Mouse (Mus musculus) heart, embryonic 14.5 days (tissue): ENCODE data around the gene Cdk2ap2. TPM values are rescaled to one million over a fixed set of nuclear protein-coding genes. Genes with fewer than 3 reads are reported as not detected.

Source experiments
- ATAC-seq: fragments of 200-750 bp; cut with Nextera tagmentation; 2 replicates; pipeline ENCODE4 v1.8.0; 2017; ENCODE audit warnings: low read depth, moderate TSS enrichment; ENCODE audit not compliant: insufficient number of reproducible peaks, insufficient read depth, low FRiP score
- H3K27ac ChIP-seq, 2 experiments: fragments of 200-500 bp in 1 of 2; fragments of 300-500 bp in 1 of 2; sonication (generic) in 1 of 2; replicated peaks in 1 of 2; 2 replicates each; pipeline ENCODE4 v1.5.1; 2012 to 2014; ENCODE audit warnings: low read depth in 2 of 2, low read length in 2 of 2, control low read depth in 1 of 2, mild to moderate bottlenecking in 1 of 2, mixed read lengths in 1 of 2; ENCODE audit not compliant: control insufficient read depth in 1 of 2, insufficient read depth in 1 of 2
- H3K27me3 ChIP-seq: fragments of 300-500 bp; sonication (generic); 2 replicates; pipeline ENCODE4 v1.6.1; 2014; ENCODE audit warnings: mild to moderate bottlenecking, low read length, control low read depth; ENCODE audit not compliant: control insufficient read depth, insufficient read depth
- H3K36me3 ChIP-seq: fragments of 300-500 bp; sonication (generic); 2 replicates; pipeline ENCODE4 v1.6.1; 2014; ENCODE audit warnings: mild to moderate bottlenecking, control low read depth, low read length, mixed read lengths; ENCODE audit not compliant: control insufficient read depth, insufficient read depth
- H3K4me1 ChIP-seq, 2 experiments: fragments of 200-500 bp in 1 of 2; fragments of 300-500 bp in 1 of 2; sonication (generic) in 1 of 2; 2 replicates each; pipeline ENCODE4 v1.6.1; 2012 to 2014; ENCODE audit warnings: low read length in 2 of 2, control low read depth in 1 of 2, mixed read lengths in 1 of 2; ENCODE audit not compliant: control insufficient read depth in 2 of 2, insufficient read depth in 2 of 2
- H3K4me2 ChIP-seq: fragments of 300-500 bp; sonication (generic); 2 replicates; pipeline ENCODE4 v1.6.1; 2014; ENCODE audit warnings: mild to moderate bottlenecking, low read length
- H3K4me3 ChIP-seq, 2 experiments: fragments of 200-500 bp in 1 of 2; fragments of 300-500 bp in 1 of 2; sonication (generic) in 1 of 2; 2 replicates each; pipeline ENCODE4 v1.5.1; 2012 to 2014; ENCODE audit warnings: low read length in 2 of 2, mild to moderate bottlenecking in 2 of 2, control low read depth in 1 of 2, low read depth in 1 of 2, moderate library complexity in 1 of 2; ENCODE audit not compliant: control insufficient read depth in 1 of 2, insufficient read depth in 1 of 2
- H3K9ac ChIP-seq: fragments of 300-500 bp; sonication (generic); 2 replicates; pipeline ENCODE4 v1.6.1; 2014; ENCODE audit warnings: mild to moderate bottlenecking, low read length
- H3K9me3 ChIP-seq: fragments of 300-500 bp; sonication (generic); 2 replicates; pipeline ENCODE4 v1.6.1; 2016; ENCODE audit warnings: low read length, control low read depth; ENCODE audit not compliant: control insufficient read depth
- WGBS: fragments of 180-500 bp; shearing (Covaris S2); extraction: QIAGEN DNeasy Blood & Tissue Kit; methylation state at CpG from one replicate; pipeline ENCODE4 v1.1.7; 2014; 5-methylcytosine and 5-hydroxymethylcytosine counted together
- polyA plus RNA-seq: library from polyadenylated mRNA; unstranded; fragments of >200 nt; fragmentation: Nextera tagmentation; extraction: Ambion mirVana; gene quantifications from 2 replicates; pipeline ENCODE4 v1.2.1, GENCODE M21; 2014

The Cdk2ap2 gene
- polyA plus RNA-seq, 1 experiment from 2014 or later = 62.5 TPM

GRCm38 (mm10) chr19:4094774-4095303, 2.1 kb upstream of the Cdk2ap2 start:
- H3K4me2 ChIP-seq = no peak overlapping the region
- no peak overlapping the region for H3K27ac ChIP-seq
- ATAC-seq = no peak
- no peak overlapping the region for H3K4me3 ChIP-seq
- H3K9ac ChIP-seq = no peak overlapping the region
- peaks cover under 1% of the 10 kb centered on the region; the same call in 1 of the 2 replicates for H3K27me3 ChIP-seq
- no peaks in the 10 kb centered on the region for H3K36me3 ChIP-seq
- H3K9me3 ChIP-seq = no peaks in the 10 kb centered on the region
- H3K4me1 ChIP-seq = peaks cover 11 to 12% of the 10 kb centered on the region in 2 experiments
- 74% methylated on average over 5 of the region's 5 CpGs for WGBS

GRCm38 (mm10) chr19:4095802-4096201, 1.2 kb upstream of the Cdk2ap2 start:
- Histone ChIP-seq H3K4me2 (peak overlapping the region; percentile 71; the same call in 1 of the 2 replicates), H3K9ac (no peak overlapping the region), H3K27me3 (peaks cover under 1% of the 10 kb centered on the region; the same call in 1 of the 2 replicates), H3K4me1 (peaks cover 16 to 22% of the 10 kb centered on the region in 2 experiments), H3K4me3 (no peak overlapping the region), H3K27ac (no peak overlapping the region), H3K9me3 (no peaks in the 10 kb centered on the region), H3K36me3 (no peaks in the 10 kb centered on the region)
- 73% methylated on average over 3 of the region's 3 CpGs for WGBS
- no peak for ATAC-seq

GRCm38 (mm10) chr19:4097441-4097825, 451 bp downstream of the Cdk2ap2 start:
- WGBS = 2% methylated on average over 21 of the region's 21 CpGs
- Histone ChIP-seq H3K27me3 (peaks cover 17% of the 10 kb centered on the region; the same call in 1 of the 2 replicates), H3K36me3 (no peaks in the 10 kb centered on the region), H3K4me1 (peaks cover 16 to 28% of the 10 kb centered on the region in 2 experiments), H3K4me3 (peak overlapping the region; percentile 59 to 60), H3K27ac (peak overlapping the region; percentile 26 to 74; a peak in 3 of 4 replicates), H3K4me2 (peak overlapping the region; percentile 71), H3K9me3 (no peaks in the 10 kb centered on the region), H3K9ac (peak overlapping the region; percentile 68)
- ATAC-seq = peak; percentile 40

GRCm38 (mm10) chr19:4098426-4098825, 1.4 kb downstream of the Cdk2ap2 start:
- no peaks in the 10 kb centered on the region for H3K36me3 ChIP-seq
- H3K9ac ChIP-seq = no peak overlapping the region
- peaks cover 20% of the 10 kb centered on the region; the same call in 1 of the 2 replicates for H3K27me3 ChIP-seq
- no peaks in the 10 kb centered on the region for H3K9me3 ChIP-seq
- peaks cover 16 to 28% of the 10 kb centered on the region in 2 experiments for H3K4me1 ChIP-seq
- H3K4me2 ChIP-seq = no peak overlapping the region
- ATAC-seq = no peak
- WGBS = 92% methylated on average over 13 of the region's 13 CpGs
- H3K27ac ChIP-seq = no peak overlapping the region
- no peak overlapping the region for H3K4me3 ChIP-seq

- Histone ChIP-seq H3K27ac (peak overlapping the region in 1 of 2 experiments; percentile 26; a peak in 1 of 4 replicates), H3K4me2 (peak overlapping the region; percentile 90), H3K9ac (no peak overlapping the region), H3K4me1 (peaks cover 16 to 28% of the 10 kb centered on the region in 2 experiments), H3K27me3 (peaks cover 20% of the 10 kb centered on the region; the same call in 1 of the 2 replicates), H3K9me3 (no peaks in the 10 kb centered on the region), H3K36me3 (0 out of 2 replicates have a peak, but pooled peaks cover 2% of the 10 kb centered on the region), H3K4me3 (peak overlapping the region in 1 of 2 experiments; percentile 57; a peak in 2 of 4 replicates)
- WGBS = 9% methylated on average over 9 of the region's 9 CpGs
- ATAC-seq = no peak
These were observed 2.1 kb downstream of the Cdk2ap2 start for GRCm38 (mm10) chr19:4099056-4099455.

- H3K36me3 ChIP-seq = peaks cover 7% of the 10 kb centered on the region; the same call in 1 of the 2 replicates
- H3K4me3 ChIP-seq = peak within 1 kb of the TSS; percentile 54 to 57
- H3K4me2 ChIP-seq = peak within 1 kb of the TSS; percentile 90
- H3K27ac ChIP-seq = peak within 1 kb of the TSS in 1 of 2 experiments; percentile 26; a peak in 1 of 4 replicates
- WGBS = 1% methylated on average over 53 of the region's 53 CpGs
- 0 out of 2 replicates have a peak, but pooled peaks have one; percentile 1 for ATAC-seq
- H3K4me1 ChIP-seq = peaks cover 16 to 28% of the 10 kb centered on the region in 2 experiments
- no peaks in the 10 kb centered on the region for H3K9me3 ChIP-seq
- H3K9ac ChIP-seq = peak within 1 kb of the TSS; percentile 70
- peaks cover 20% of the 10 kb centered on the region; the same call in 1 of the 2 replicates for H3K27me3 ChIP-seq
These were observed 3.1 kb downstream of the Cdk2ap2 start, which contains the start of gene Pitpnm1 for GRCm38 (mm10) chr19:4099837-4100717. Pitpnm1 (plus strand) TSS chr19:4099998.

GRCm38 (mm10) chr19:4100718-4101261, 3.8 kb downstream of the Cdk2ap2 start:
- peak overlapping the region; percentile 70 for H3K9ac ChIP-seq
- peak overlapping the region; percentile 54 to 57 for H3K4me3 ChIP-seq
- peak overlapping the region; percentile 90 for H3K4me2 ChIP-seq
- WGBS = 1% methylated on average over 52 of the region's 52 CpGs
- no peaks in the 10 kb centered on the region for H3K9me3 ChIP-seq
- H3K4me1 ChIP-seq = peaks cover 16 to 28% of the 10 kb centered on the region in 2 experiments
- ATAC-seq = no peak
- no peak overlapping the region for H3K27ac ChIP-seq
- H3K27me3 ChIP-seq = peaks cover 20% of the 10 kb centered on the region; the same call in 1 of the 2 replicates
- peaks cover 10% of the 10 kb centered on the region; the same call in 1 of the 2 replicates for H3K36me3 ChIP-seq
